Mouse (Mus musculus): ENCODE measurements at regions not wholly inside any gene's neighbourhood (a gene's known extent, or its start where the extent isn't known, plus 50 kb on each side); places are given as distances from the start of the nearest gene placed in this dataset.

DNA sequence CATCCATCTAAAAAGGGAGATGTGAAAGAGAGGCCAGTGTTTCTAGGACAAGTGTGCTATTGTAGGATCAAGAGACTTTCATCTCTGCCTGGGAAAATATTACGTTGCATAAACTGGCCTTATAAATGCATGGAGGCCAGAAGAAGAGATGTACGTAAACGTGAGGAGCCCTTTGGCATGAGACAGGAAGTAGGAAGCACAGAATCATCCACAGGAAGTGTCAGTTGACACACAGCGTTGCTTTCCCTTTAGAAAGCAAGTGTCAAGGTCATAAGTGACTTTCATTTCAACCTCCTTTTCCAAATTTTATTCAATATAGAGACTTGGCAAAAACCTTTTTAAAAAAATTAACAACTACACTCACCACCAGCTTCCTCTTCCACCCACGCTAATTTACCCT, 175.2 kb downstream of the Klf7 start:
- H3K4me3 ChIP-seq (ENCODE audit: low read depth, low read length), result no peak overlapping the region
- TF ChIP-seq EP300 (IDR thresholded peaks at IDR 0.05; ENCODE audit: insufficient read depth, low read depth, low read length) (no peak), CTCF (IDR thresholded peaks at IDR 0.05; ENCODE audit: low read depth, low read length) (no peak), POLR2A (IDR thresholded peaks at IDR 0.05; ENCODE audit: insufficient read depth, low read length) (no peak)
- peaks cover 2% of the 10 kb centered on the region for H3K4me1 ChIP-seq (ENCODE audit: control insufficient read depth, insufficient read depth, low read length)

DNA sequence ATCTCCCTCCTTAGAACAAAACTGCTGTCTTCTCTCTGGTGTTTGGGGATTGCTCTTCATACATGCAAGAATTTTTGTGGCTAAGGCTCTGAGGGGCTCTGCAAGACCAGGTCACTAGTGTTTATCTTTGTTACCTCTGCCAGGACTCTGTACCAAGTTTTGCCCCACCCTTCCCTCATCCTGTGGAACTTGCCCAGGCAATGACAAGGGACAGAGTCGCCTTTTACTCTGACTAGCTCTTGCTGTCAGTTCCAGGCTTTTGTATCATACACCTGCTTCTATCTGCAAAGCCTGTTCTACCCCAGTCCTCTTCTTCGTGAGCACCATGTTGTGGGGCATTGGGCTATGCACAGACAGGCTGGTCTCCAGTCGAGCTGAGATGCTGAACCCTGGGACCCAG, 175.7 kb upstream of the 4933402D24Rik start:
- no peak overlapping the region for H3K4me3 ChIP-seq (ENCODE audit: low read depth, low read length)
- no peak overlapping the region for H3K9ac ChIP-seq (ENCODE audit: low read depth, poor library complexity, severe bottlenecking)
- H3K4me1 ChIP-seq (ENCODE audit: control insufficient read depth, insufficient read depth, low read length), result peaks cover 2% of the 10 kb centered on the region
- no peaks in the 10 kb centered on the region for H3K36me3 ChIP-seq (ENCODE audit: control insufficient read depth, insufficient read depth, low read length, poor library complexity, severe bottlenecking)
- no peaks in the 10 kb centered on the region for H3K9me3 ChIP-seq (replicated peaks; ENCODE audit: control insufficient read depth, insufficient read depth, low read length, poor library complexity, severe bottlenecking)
- no peak for TF ChIP-seq EP300 (IDR thresholded peaks at IDR 0.05; ENCODE audit: insufficient read depth, low read depth, low read length)
- no peak for TF ChIP-seq CTCF (IDR thresholded peaks at IDR 0.05; ENCODE audit: low read depth, low read length)
- no peak for TF ChIP-seq POLR2A (IDR thresholded peaks at IDR 0.05; ENCODE audit: insufficient read depth, low read length)
- no peaks in the 10 kb centered on the region for H3K27me3 ChIP-seq (ENCODE audit: control insufficient read depth, insufficient read depth, low read length, poor library complexity, severe bottlenecking)
- H3K27ac ChIP-seq (ENCODE audit: insufficient read depth, low read length), result peak overlapping the region; percentile 2

More for the DNA sequence above, 175.2 kb downstream of the Klf7 start:
- Histone ChIP-seq H3K27me3 (ENCODE audit: control insufficient read depth, insufficient read depth, low read length, poor library complexity, severe bottlenecking) (no peaks in the 10 kb centered on the region), H3K27ac (ENCODE audit: insufficient read depth, low read length) (no peak overlapping the region), H3K9me3 (replicated peaks; ENCODE audit: control insufficient read depth, insufficient read depth, low read length, poor library complexity, severe bottlenecking) (no peaks in the 10 kb centered on the region), H3K36me3 (ENCODE audit: control insufficient read depth, insufficient read depth, low read length, poor library complexity, severe bottlenecking) (no peaks in the 10 kb centered on the region), H3K9ac (ENCODE audit: low read depth, poor library complexity, severe bottlenecking) (no peak overlapping the region)

DNA sequence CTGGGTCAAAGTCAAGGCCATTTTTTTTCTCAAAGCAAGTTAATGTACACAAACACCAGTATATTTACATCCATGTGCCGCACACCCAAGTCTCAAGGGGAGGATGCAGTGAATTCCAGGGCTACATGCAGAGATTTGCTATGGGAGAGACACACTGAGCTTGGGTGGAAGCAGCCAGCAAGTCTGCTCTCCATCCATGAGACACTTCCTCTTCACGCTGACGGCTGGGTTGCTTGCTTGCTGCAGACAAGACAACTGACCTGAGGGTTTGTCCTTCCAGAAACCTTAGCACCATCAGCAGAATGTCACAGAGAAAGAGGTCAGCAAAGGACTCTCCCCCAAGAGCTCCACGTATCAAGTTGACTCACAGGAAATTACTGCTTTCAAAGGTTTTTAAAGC, 169.3 kb upstream of the 4933402D24Rik start:
- Histone ChIP-seq H3K4me1 (ENCODE audit: control insufficient read depth, insufficient read depth, low read length) (no peaks in the 10 kb centered on the region), H3K9me3 (replicated peaks; ENCODE audit: control insufficient read depth, insufficient read depth, low read length, poor library complexity, severe bottlenecking) (no peaks in the 10 kb centered on the region), H3K4me3 (ENCODE audit: low read depth, low read length) (no peak overlapping the region), H3K9ac (ENCODE audit: low read depth, poor library complexity, severe bottlenecking) (no peak overlapping the region), H3K36me3 (ENCODE audit: control insufficient read depth, insufficient read depth, low read length, poor library complexity, severe bottlenecking) (no peaks in the 10 kb centered on the region), H3K27ac (ENCODE audit: insufficient read depth, low read length) (no peak overlapping the region), H3K27me3 (ENCODE audit: control insufficient read depth, insufficient read depth, low read length, poor library complexity, severe bottlenecking) (no peaks in the 10 kb centered on the region)
- no peak for TF ChIP-seq CTCF (IDR thresholded peaks at IDR 0.05; ENCODE audit: low read depth, low read length)

DNA sequence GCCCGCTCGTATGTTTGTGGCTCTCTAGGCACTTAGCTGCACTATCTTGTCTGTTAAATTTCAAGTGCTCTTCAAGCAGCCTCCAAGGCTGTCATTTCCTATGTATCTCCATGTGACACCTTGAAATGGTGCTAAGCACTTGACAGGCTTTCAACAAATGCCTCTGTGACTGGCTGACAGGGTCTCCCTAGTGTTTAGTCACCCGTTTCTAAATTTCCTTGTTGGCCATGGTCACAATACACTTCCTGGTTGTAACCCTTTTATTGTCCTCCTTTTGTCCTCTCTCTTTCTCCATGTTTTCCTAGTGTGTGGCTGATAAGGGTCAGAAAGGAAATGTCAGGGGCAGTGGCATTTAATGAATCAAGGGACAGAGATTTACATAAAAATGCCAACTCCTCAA, 168.4 kb upstream of the 4933402D24Rik start:
- H3K4me3 ChIP-seq (ENCODE audit: low read depth, low read length), result no peak overlapping the region
- no peaks in the 10 kb centered on the region for H3K36me3 ChIP-seq (ENCODE audit: control insufficient read depth, insufficient read depth, low read length, poor library complexity, severe bottlenecking)
- H3K27me3 ChIP-seq (ENCODE audit: control insufficient read depth, insufficient read depth, low read length, poor library complexity, severe bottlenecking), result no peaks in the 10 kb centered on the region
- no peak overlapping the region for H3K9ac ChIP-seq (ENCODE audit: low read depth, poor library complexity, severe bottlenecking)
- no peaks in the 10 kb centered on the region for H3K4me1 ChIP-seq (ENCODE audit: control insufficient read depth, insufficient read depth, low read length)
- TF ChIP-seq EP300 (IDR thresholded peaks at IDR 0.05; ENCODE audit: insufficient read depth, low read depth, low read length), result no peak
- TF ChIP-seq POLR2A (IDR thresholded peaks at IDR 0.05; ENCODE audit: insufficient read depth, low read length), result no peak
- no peak for TF ChIP-seq CTCF (IDR thresholded peaks at IDR 0.05; ENCODE audit: low read depth, low read length)
- H3K9me3 ChIP-seq (replicated peaks; ENCODE audit: control insufficient read depth, insufficient read depth, low read length, poor library complexity, severe bottlenecking), result no peaks in the 10 kb centered on the region
- H3K27ac ChIP-seq (ENCODE audit: insufficient read depth, low read length), result no peak overlapping the region

DNA sequence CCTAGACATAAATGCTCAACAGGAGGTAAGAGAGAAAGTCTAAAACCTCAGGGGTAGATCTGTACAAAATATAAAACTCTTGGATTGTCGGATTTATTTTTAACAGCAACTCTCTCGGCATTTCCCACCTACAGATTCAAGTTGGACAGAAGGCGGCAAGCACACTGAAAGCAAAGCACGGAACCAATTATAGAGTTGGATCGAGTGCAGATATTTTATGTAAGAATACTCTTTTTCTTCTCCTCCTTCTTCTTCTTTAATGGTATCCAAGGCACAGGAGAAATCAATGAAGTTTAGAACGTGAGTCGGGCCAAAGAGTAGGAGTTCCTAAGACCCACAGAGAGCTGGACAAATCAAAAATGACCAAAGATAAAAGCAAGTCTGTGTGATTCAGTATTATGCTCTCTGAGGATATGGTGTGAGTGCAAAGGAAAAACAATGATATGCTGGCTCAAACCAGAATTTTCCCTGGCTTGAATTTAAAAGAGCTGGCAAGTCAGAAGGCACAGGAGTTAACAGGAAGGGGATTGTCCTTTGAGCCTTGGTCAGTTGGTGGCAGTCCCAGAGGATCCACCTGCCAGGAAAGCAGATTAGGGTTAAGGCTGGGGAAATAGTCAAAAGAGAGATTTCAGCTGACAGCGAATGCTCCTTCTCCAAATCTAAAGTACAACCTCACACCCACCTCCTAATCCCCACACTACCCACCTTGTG, 165.7 kb upstream of the 4933402D24Rik start:
- Histone ChIP-seq H3K9ac (ENCODE audit: low read depth, poor library complexity, severe bottlenecking) (no peak overlapping the region), H3K4me3 (ENCODE audit: low read depth, low read length) (no peak overlapping the region), H3K36me3 (ENCODE audit: control insufficient read depth, insufficient read depth, low read length, poor library complexity, severe bottlenecking) (no peaks in the 10 kb centered on the region), H3K27me3 (ENCODE audit: control insufficient read depth, insufficient read depth, low read length, poor library complexity, severe bottlenecking) (no peaks in the 10 kb centered on the region), H3K27ac (ENCODE audit: insufficient read depth, low read length) (no peak overlapping the region), H3K4me1 (ENCODE audit: control insufficient read depth, insufficient read depth, low read length) (no peaks in the 10 kb centered on the region), H3K9me3 (replicated peaks; ENCODE audit: control insufficient read depth, insufficient read depth, low read length, poor library complexity, severe bottlenecking) (no peaks in the 10 kb centered on the region)
- TF ChIP-seq CTCF (IDR thresholded peaks at IDR 0.05; ENCODE audit: low read depth, low read length) (no peak), EP300 (IDR thresholded peaks at IDR 0.05; ENCODE audit: insufficient read depth, low read depth, low read length) (no peak), POLR2A (IDR thresholded peaks at IDR 0.05; ENCODE audit: insufficient read depth, low read length) (no peak)

DNA sequence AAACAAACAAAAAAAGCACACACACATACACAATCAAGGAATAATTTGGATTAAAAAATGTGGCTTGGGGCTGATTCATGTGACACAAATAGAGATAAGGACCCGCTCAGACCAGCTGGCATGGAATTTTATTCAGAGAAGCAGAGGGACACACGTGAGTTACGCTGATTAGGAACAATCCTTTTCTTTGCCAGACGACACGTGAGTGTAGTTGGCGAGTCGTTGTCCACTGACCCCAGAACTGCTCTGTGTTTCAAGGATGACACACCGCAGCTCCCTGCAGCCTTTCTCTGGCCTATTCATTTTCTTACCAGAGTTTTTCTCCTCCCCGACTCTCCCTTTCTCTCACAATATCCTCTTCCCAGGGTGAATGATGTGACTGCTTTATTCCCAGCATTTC, 163.4 kb upstream of the 4933402D24Rik start:
- Histone ChIP-seq H3K4me3 (ENCODE audit: low read depth, low read length) (no peak overlapping the region), H3K9me3 (replicated peaks; ENCODE audit: control insufficient read depth, insufficient read depth, low read length, poor library complexity, severe bottlenecking) (no peaks in the 10 kb centered on the region), H3K27ac (ENCODE audit: insufficient read depth, low read length) (no peak overlapping the region), H3K9ac (ENCODE audit: low read depth, poor library complexity, severe bottlenecking) (no peak overlapping the region), H3K36me3 (ENCODE audit: control insufficient read depth, insufficient read depth, low read length, poor library complexity, severe bottlenecking) (no peaks in the 10 kb centered on the region), H3K27me3 (ENCODE audit: control insufficient read depth, insufficient read depth, low read length, poor library complexity, severe bottlenecking) (no peaks in the 10 kb centered on the region), H3K4me1 (ENCODE audit: control insufficient read depth, insufficient read depth, low read length) (no peaks in the 10 kb centered on the region)
- TF ChIP-seq EP300 (IDR thresholded peaks at IDR 0.05; ENCODE audit: insufficient read depth, low read depth, low read length) (no peak), CTCF (IDR thresholded peaks at IDR 0.05; ENCODE audit: low read depth, low read length) (no peak), POLR2A (IDR thresholded peaks at IDR 0.05; ENCODE audit: insufficient read depth, low read length) (no peak)

Data from ES-Bruce4 (cell line).